Mouse (Mus musculus): Measurements from ENCODE around the gene Nub1.

Nub1 gene

DNA sequence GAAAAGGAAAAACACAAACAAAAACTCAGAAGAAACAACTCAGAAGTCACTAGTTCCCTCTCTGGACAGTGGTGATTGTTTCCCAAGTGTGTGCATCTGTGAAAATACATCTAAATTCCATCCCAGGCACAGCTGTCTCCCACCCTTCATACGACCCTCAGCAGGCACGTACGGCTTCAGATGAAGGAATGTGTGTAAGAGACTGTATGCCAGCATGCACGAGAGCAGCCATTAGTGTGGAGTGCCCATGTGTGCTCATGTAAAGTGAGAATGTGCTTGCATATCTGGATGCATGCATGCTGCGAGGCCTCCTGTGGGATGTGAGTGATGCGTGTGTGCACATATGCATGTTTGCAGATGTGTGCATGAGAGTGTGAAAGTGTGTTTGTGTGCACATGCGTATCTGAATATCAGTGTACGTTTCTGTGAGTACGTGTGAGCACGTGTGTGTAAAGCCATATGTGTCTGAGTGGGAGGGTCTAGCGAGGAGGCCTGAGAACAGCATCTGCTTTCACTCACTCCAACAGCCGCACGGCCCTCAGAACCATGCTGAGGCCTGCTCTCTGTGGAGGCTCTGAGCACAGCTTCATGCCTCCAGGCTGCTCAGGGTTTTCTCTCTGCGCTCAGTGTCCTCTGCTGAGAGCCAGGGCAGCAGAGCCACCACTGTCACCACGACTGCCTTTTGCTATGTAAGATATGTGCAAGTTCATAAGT lies 56.0 kb downstream of the Nub1 start:
- DNase-seq (ENCODE audit: low spot score in 2 of 2): no peak

DNA sequence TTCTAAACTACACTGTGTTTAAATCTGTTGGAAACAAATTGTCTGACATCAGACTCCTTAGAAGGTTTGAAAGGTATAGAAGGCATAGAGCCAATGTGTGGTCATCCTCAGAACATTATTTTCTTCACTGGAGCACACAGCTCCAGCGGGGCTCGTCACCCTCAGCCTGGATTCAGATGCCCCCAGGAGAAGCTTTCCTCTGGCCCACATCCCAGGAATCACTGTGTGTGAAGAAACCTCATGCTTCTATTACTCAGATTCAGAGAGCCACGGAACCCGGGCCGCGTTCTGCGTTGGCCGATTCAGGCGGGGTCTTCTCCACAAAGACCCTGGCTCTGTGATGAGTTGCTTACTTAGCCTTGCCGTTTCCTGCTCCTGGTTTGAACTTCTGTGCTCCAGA lies 58.6 kb downstream of the Nub1 start:
- DNase-seq (ENCODE audit: low spot score in 2 of 2): no peak

DNA sequence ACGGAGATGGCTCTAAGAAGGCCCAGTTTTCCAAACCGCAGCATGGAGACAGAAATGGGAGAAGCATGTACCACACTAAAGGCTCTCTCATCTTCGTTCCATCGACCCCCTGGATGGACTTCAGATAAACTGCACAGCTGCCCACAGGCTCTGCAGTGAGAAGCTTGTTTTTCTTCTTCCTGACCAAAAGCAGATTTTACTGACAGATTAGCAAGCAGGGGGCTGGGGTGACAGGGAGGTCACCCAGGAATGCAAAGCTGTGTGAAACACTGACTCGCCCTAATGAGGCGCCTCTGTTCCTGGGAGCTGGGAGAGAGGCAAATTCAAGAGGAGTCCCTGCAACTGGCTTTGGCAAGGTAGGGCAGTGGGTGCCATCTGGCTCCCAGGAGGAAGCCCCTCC lies 62.2 kb downstream of the Nub1 start:
- DNase-seq (ENCODE audit: low spot score in 2 of 2): no peak

DNA sequence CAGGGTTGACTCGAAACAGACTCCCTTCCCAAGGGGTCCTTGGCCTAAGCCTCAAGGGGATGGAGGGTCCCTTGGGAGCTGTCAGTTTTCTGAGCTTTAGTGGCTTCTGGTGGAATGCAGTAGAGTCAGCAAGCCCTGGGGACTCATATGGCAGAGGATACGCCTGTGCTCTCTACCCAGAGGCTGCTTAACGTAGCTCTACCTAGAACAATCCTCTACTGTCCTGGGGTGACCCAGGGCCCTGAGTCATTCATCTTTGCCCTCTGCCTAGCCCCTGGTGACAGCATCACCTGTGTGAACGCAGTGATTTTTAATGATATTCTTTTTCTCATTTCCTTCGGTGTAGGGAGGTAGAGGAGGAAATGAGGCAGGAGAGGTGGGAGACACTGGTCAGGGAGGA lies 64.4 kb downstream of the Nub1 start:
- DNase-seq (ENCODE audit: low spot score in 2 of 2): no peak

DNA sequence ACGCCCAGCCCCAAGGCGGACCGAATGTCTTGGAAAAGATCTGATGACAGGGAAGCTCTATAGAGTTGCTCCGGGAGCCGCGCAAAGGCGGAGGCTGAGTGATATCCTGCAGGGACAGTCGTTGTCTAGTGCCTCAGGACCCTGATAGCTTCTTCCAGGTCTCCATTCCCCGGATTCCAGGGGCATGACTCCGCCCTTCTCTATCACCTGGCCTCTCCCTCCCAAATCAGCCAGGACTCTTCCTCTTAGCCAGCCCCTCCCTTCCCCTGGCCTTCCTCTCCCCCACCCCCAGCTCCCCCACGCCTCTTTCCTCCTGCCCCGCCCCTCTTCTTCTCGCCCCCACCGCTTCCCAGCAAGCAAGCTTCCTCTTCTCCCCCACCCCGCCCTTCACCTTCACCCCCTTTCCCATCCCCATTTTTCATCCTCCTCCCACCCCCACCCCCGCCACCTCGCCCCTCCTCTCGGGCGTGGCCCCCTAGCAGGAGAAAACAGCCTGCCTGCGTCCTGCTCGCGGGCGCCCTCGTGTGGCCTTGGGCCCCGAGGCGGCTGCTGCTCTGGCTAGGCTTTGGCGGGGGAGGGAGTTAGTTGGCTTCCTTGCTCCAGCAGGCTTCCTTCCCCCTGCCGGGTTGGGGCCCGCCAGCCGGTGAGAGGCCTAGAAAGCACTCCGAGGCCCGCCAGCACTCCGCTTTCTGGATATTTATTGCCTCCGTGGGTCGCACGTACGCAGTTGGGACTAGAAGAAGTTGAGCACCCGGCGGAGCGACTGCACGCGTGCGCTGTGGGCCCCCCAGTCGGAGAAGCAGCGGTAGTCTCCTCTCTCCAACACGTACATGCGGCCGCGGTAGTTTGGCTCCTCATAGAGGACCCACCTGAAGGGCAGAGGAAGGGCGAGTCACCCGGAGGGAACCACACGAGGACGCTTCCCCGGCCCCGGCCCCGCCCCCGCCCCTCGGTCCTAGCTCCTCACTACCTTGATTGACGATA lies 65.3 kb downstream of the Nub1 start:
- DNase-seq (ENCODE audit: low spot score in 2 of 2): peak; percentile 77 to 83

DNA sequence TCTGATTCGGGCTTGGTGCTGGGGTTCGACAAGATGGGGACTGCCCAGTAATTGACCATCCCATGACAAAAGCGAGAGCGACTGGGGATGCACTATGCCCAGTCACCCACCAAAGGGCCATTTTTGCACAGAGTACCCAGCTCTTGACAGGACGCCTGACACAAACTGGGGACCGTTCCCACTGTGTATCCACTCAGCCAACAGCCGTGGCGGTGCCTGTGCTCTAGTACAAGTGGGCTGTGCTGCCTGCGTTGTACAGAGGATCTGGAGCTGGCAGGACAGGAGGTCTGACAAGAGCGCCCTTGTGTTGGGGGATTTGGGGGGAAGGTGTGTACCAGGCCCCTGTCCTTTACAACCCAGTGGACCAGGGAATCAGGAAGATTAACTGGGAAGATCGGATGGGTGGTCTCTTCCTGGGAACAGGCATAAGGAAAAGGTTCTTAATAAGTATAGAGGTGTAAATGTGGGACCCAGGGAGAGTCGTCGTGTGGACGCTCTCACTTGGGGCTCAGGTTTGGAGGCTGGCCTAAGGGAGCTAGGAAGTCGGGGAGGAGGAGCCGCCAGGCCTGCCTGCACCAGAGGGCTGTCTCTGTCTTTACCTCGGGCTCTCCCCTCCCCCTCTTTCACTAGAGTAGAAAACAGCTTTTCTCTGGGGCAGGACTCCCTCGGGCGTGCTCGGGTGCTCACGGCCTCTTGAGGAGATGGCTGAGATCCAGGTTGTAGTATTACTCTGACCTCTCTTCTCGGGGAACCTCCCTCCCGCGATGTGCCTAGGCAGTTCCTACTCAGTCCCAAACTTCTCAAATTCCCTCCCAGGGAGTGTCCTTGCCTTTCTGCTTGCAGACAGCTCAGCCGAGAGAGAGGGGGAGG lies 66.2 kb downstream of the Nub1 start:
- peak in 1 of 2 experiments; percentile 45 for DNase-seq (ENCODE audit: low spot score in 2 of 2)

DNA sequence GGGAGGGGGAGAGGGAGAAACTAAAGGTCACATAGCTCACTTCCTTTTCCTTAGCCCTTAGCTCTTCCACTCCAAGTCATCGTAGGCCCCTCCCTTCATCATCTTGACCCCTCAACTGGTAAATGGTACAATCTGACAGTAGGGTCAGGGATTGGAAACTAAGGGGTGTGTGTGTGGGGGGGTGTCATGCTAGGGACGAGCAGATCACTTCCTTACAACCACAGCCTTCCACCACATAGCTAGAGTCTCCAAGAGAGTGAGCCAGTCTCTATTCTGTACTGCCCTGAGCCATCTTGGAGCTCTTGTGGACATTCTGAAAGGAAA lies 66.8 kb downstream of the Nub1 start:
- no peak for DNase-seq (ENCODE audit: low spot score in 2 of 2)

DNA sequence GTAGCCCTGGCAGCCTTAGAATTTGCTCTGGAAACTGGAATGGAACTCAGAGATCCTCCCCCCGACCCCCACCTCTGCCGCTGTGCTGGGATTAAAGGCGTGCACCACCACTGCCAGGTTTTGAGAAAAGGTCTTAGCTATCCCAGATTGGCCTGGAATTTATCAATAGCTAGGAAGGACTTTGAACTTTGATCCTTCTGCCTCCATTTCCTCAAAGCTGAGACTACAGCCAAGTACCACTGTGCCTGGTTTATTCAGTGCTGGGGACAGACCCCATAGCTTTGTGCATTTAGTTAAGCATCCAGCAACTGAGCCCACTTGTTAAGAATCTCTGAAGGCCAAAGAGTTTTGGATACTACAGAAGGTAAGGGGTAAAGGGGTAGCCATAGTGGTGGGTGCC lies 71.6 kb downstream of the Nub1 start:
- DNase-seq (ENCODE audit: low spot score in 2 of 2): no peak

DNA sequence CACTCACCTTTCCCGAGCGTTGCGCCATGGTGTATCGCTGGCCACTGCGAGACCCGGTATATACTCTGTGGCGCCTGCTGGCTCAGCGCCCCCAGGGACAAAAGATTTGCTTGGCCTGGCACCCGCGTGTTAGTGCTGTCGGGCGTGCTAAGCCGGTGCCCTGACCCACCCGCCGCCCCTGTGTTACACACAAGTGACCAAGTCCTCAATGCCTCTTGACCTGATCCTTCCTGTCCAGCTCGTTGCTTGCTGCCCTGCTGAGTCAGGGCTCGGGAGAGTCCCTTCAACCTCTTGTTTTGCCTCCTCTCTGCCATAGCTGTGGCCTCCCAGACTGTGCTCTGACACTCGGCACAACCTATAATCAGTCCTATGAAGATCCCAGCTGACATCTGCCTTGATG lies 72.5 kb downstream of the Nub1 start, which contains the start of gene Crygn:
TSS of gene Crygn (minus strand) at position 193 of the 400 bp plus-strand sequence.
- DNase-seq (ENCODE audit: low spot score in 2 of 2): no peak

Data from frontal cortex, postnatal 10 days (tissue).